Mouse (Mus musculus) intestine, embryonic 15.5 days (tissue): ENCODE results near the gene Bsx. TPM values are rescaled to one million over a fixed set of nuclear protein-coding genes. Genes with fewer than 3 reads are reported as not detected.

Experiments used
- ATAC-seq: fragments of 200-750 bp; cut with Nextera tagmentation; 2 replicates; pipeline ENCODE4 v1.8.0; 2017; ENCODE audit warnings: moderate TSS enrichment, moderate library complexity
- H3K27ac ChIP-seq: fragments of 300-500 bp; sonication (generic); 2 replicates; pipeline ENCODE4 v1.5.1; 2015; ENCODE audit warnings: mild to moderate bottlenecking, inconsistent platforms
- H3K27me3 ChIP-seq: fragments of 300-500 bp; sonication (generic); replicated peaks from 2 replicates; pipeline ENCODE4 v1.6.1; 2015; ENCODE audit warnings: inconsistent platforms
- H3K36me3 ChIP-seq: fragments of 300-500 bp; sonication (generic); 2 replicates; pipeline ENCODE4 v1.6.1; 2015; ENCODE audit warnings: inconsistent platforms
- H3K4me1 ChIP-seq: fragments of 300-500 bp; sonication (generic); replicated peaks from 2 replicates; pipeline ENCODE4 v1.6.1; 2015; ENCODE audit warnings: inconsistent platforms
- H3K4me2 ChIP-seq: fragments of 300-500 bp; sonication (generic); replicated peaks from 2 replicates; pipeline ENCODE4 v1.6.1; 2015; ENCODE audit warnings: mild to moderate bottlenecking, inconsistent platforms
- H3K4me3 ChIP-seq: fragments of 300-500 bp; sonication (generic); replicated peaks from 2 replicates; pipeline ENCODE4 v1.5.1; 2015; ENCODE audit warnings: inconsistent platforms
- H3K9ac ChIP-seq: fragments of 300-500 bp; sonication (generic); 2 replicates; pipeline ENCODE4 v1.6.1; 2015; ENCODE audit warnings: inconsistent platforms
- H3K9me3 ChIP-seq: fragments of 300-500 bp; sonication (generic); 2 replicates; pipeline ENCODE4 v1.6.1; 2016; ENCODE audit warnings: inconsistent platforms
- WGBS: fragments of 180-500 bp; shearing (Covaris S2); methylation state at CpG from one replicate; pipeline ENCODE4 v1.1.7; 2015; 5-methylcytosine and 5-hydroxymethylcytosine counted together
- polyA plus RNA-seq: library from polyadenylated mRNA; unstranded; fragments of >200 nt; fragmentation: Nextera tagmentation; extraction: Ambion mirVana; gene quantifications from 2 replicates; pipeline ENCODE4 v1.2.1, GENCODE M21; 2015

Bsx gene
- not detected in 2 replicates for polyA plus RNA-seq

GRCm38 (mm10) chr9:40873556-40874470 is at the start of gene Bsx:
TSS of gene Bsx (plus strand) at chr9:40874127.
- 4% methylated on average over 31 of the region's 32 CpGs for WGBS
- Histone ChIP-seq H3K27me3 (peaks cover 87% of the 10 kb centered on the region), H3K36me3 (no peaks in the 10 kb centered on the region), H3K9ac (no peak within 1 kb of the TSS), H3K4me1 (peaks cover 12% of the 10 kb centered on the region; the same call in 1 of the 2 replicates), H3K9me3 (no peaks in the 10 kb centered on the region), H3K4me3 (peak within 1 kb of the TSS; percentile 26), H3K27ac (no peak within 1 kb of the TSS), H3K4me2 (peak within 1 kb of the TSS; percentile 59)
- ATAC-seq = peak; percentile 75

- Histone ChIP-seq H3K4me2 (no peak overlapping the region), H3K9ac (no peak overlapping the region), H3K27ac (no peak overlapping the region), H3K36me3 (no peaks in the 10 kb centered on the region), H3K9me3 (no peaks in the 10 kb centered on the region), H3K4me1 (peaks cover 8% of the 10 kb centered on the region), H3K27me3 (no peaks in the 10 kb centered on the region), H3K4me3 (no peak overlapping the region)
- WGBS = 47% methylated on average over 6 of the region's 6 CpGs
- ATAC-seq = no peak
Observed at GRCm38 (mm10) chr9:40825601-40826000, 48.3 kb upstream of the Bsx start.

- WGBS = 85% methylated on average over 4 of the region's 4 CpGs
- no peaks in the 10 kb centered on the region for H3K36me3 ChIP-seq
- no peak for ATAC-seq
- H3K27ac ChIP-seq = no peak overlapping the region
- no peaks in the 10 kb centered on the region for H3K9me3 ChIP-seq
- no peak overlapping the region for H3K4me2 ChIP-seq
- no peaks in the 10 kb centered on the region for H3K27me3 ChIP-seq
- no peak overlapping the region for H3K4me3 ChIP-seq
- H3K9ac ChIP-seq = no peak overlapping the region
- no peaks in the 10 kb centered on the region for H3K4me1 ChIP-seq
Observed at GRCm38 (mm10) chr9:40827366-40827765, 46.6 kb upstream of the Bsx start.

GRCm38 (mm10) chr9:40834569-40834968 is 39.4 kb upstream of the Bsx start:
- H3K27me3 ChIP-seq = no peaks in the 10 kb centered on the region
- H3K36me3 ChIP-seq = no peaks in the 10 kb centered on the region
- no peak overlapping the region for H3K9ac ChIP-seq
- no peaks in the 10 kb centered on the region for H3K9me3 ChIP-seq
- H3K27ac ChIP-seq = no peak overlapping the region
- no peak overlapping the region for H3K4me3 ChIP-seq
- 7% methylated on average over 12 of the region's 12 CpGs for WGBS
- ATAC-seq = no peak
- H3K4me1 ChIP-seq = no peaks in the 10 kb centered on the region
- no peak overlapping the region for H3K4me2 ChIP-seq

GRCm38 (mm10) chr9:40836681-40837080 is 37.2 kb upstream of the Bsx start:
- no peak for ATAC-seq
- WGBS = 97% methylated on average over 3 of the region's 3 CpGs
- H3K9ac ChIP-seq = no peak overlapping the region

GRCm38 (mm10) chr9:40839662-40840061 is 34.3 kb upstream of the Bsx start:
- no peaks in the 10 kb centered on the region for H3K4me1 ChIP-seq
- no peaks in the 10 kb centered on the region for H3K36me3 ChIP-seq
- WGBS = 68% methylated on average over 3 of the region's 3 CpGs
- H3K27ac ChIP-seq = no peak overlapping the region
- no peak overlapping the region for H3K9ac ChIP-seq
- no peak overlapping the region for H3K4me2 ChIP-seq
- no peaks in the 10 kb centered on the region for H3K9me3 ChIP-seq
- no peak for ATAC-seq
- no peak overlapping the region for H3K4me3 ChIP-seq
- H3K27me3 ChIP-seq = no peaks in the 10 kb centered on the region

More at GRCm38 (mm10) chr9:40836681-40837080, 37.2 kb upstream of the Bsx start:
- no peaks in the 10 kb centered on the region for H3K4me1 ChIP-seq
- H3K4me2 ChIP-seq = no peak overlapping the region
- H3K4me3 ChIP-seq = no peak overlapping the region
- no peaks in the 10 kb centered on the region for H3K36me3 ChIP-seq
- no peaks in the 10 kb centered on the region for H3K9me3 ChIP-seq
- H3K27ac ChIP-seq = no peak overlapping the region
- H3K27me3 ChIP-seq = no peaks in the 10 kb centered on the region

GRCm38 (mm10) chr9:40851515-40851914 is 22.4 kb upstream of the Bsx start:
- Histone ChIP-seq H3K4me3 (no peak overlapping the region), H3K27ac (no peak overlapping the region), H3K4me2 (no peak overlapping the region), H3K9ac (no peak overlapping the region), H3K36me3 (no peaks in the 10 kb centered on the region), H3K4me1 (no peaks in the 10 kb centered on the region), H3K9me3 (no peaks in the 10 kb centered on the region), H3K27me3 (0 out of 2 replicates have a peak, but pooled peaks cover 3% of the 10 kb centered on the region)
- no peak for ATAC-seq
- WGBS = 62% methylated on average over 2 of the region's 2 CpGs

GRCm38 (mm10) chr9:40858461-40859160 is 15.3 kb upstream of the Bsx start:
- Histone ChIP-seq H3K9me3 (no peaks in the 10 kb centered on the region), H3K27me3 (peaks cover 12% of the 10 kb centered on the region), H3K36me3 (no peaks in the 10 kb centered on the region), H3K27ac (no peak overlapping the region), H3K4me1 (no peaks in the 10 kb centered on the region), H3K9ac (no peak overlapping the region), H3K4me2 (peak overlapping the region; percentile 56), H3K4me3 (peak overlapping the region; percentile 19)
- ATAC-seq = no peak
- whole genome bisulfite sequencing = 11% methylated on average over 21 of the region's 21 CpGs

GRCm38 (mm10) chr9:40859196-40859595 is 14.7 kb upstream of the Bsx start:
- no peaks in the 10 kb centered on the region for H3K36me3 ChIP-seq
- 13% methylated on average over 9 of the region's 9 CpGs for WGBS
- no peak overlapping the region for H3K27ac ChIP-seq
- no peak overlapping the region for H3K9ac ChIP-seq
- H3K4me1 ChIP-seq = no peaks in the 10 kb centered on the region
- H3K4me3 ChIP-seq = peak overlapping the region; percentile 19
- ATAC-seq = no peak
- peaks cover 12% of the 10 kb centered on the region for H3K27me3 ChIP-seq
- H3K4me2 ChIP-seq = peak overlapping the region; percentile 56
- H3K9me3 ChIP-seq = no peaks in the 10 kb centered on the region

- no peaks in the 10 kb centered on the region for H3K36me3 ChIP-seq
- no peak overlapping the region for H3K4me2 ChIP-seq
- 81% methylated on average over 5 of the region's 5 CpGs for WGBS
- no peak overlapping the region for H3K27ac ChIP-seq
- H3K4me1 ChIP-seq = 0 out of 2 replicates have a peak, but pooled peaks cover 2% of the 10 kb centered on the region
- H3K4me3 ChIP-seq = no peak overlapping the region
- no peak for ATAC-seq
- peaks cover 55% of the 10 kb centered on the region for H3K27me3 ChIP-seq
- H3K9ac ChIP-seq = no peak overlapping the region
- H3K9me3 ChIP-seq = no peaks in the 10 kb centered on the region
Observed at GRCm38 (mm10) chr9:40870331-40870730, 3.6 kb upstream of the Bsx start.

- Histone ChIP-seq H3K4me2 (peak overlapping the region; percentile 53), H3K4me1 (0 out of 2 replicates have a peak, but pooled peaks cover 2% of the 10 kb centered on the region), H3K9me3 (no peaks in the 10 kb centered on the region), H3K36me3 (no peaks in the 10 kb centered on the region), H3K9ac (no peak overlapping the region), H3K4me3 (peak overlapping the region; percentile 14; the same call in 1 of the 2 replicates), H3K27ac (no peak overlapping the region), H3K27me3 (peaks cover 66% of the 10 kb centered on the region)
- 1% methylated on average over 34 of the region's 34 CpGs for WGBS
- ATAC-seq = peak; percentile 25; the same call in 1 of the 2 replicates
Observed at GRCm38 (mm10) chr9:40871369-40872155, 2.4 kb upstream of the Bsx start.

GRCm38 (mm10) chr9:40872156-40872478 is 1.8 kb upstream of the Bsx start:
- no peaks in the 10 kb centered on the region for H3K36me3 ChIP-seq
- 0 out of 2 replicates have a peak overlapping the region, but pooled peaks have one; percentile 14 for H3K4me3 ChIP-seq
- H3K4me2 ChIP-seq = peak overlapping the region; percentile 53
- peaks cover 70% of the 10 kb centered on the region for H3K27me3 ChIP-seq
- H3K9me3 ChIP-seq = no peaks in the 10 kb centered on the region
- H3K4me1 ChIP-seq = 0 out of 2 replicates have a peak, but pooled peaks cover 2% of the 10 kb centered on the region
- no peak overlapping the region for H3K9ac ChIP-seq
- WGBS = 6% methylated on average over 8 of the region's 8 CpGs
- ATAC-seq = peak; percentile 15; the same call in 1 of the 2 replicates
- H3K27ac ChIP-seq = no peak overlapping the region
